ENCODE assay signal across 19 mouse cellular contexts in the genomic region with DNA sequence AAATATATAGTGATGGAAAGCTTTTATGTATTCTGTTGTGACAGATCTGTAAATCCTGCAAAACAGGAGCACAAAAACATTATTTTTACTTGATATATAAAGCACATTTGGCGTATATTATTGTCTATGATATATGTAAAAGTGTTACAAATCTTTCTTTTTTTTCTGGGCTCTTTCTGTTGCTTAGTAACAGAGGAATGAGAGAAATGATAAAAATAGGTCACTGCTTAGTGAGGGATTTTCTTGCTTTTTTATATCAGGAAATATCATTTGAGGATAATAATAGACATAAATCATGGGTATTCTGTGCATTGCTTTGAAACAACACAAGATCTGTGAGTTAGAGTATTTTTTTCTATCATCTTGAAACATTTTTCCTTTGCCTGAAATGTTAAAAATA.
A peak's percentile ranks its signal among the peaks of the same experiment; 100 is the strongest.
DNase-seq lines count a peak whose midpoint lies in the region; ATAC-seq and TF ChIP-seq lines count a peak whose summit lies in the region.
"Had no signal": no experiment of that assay in that cellular context is flagged by ENCODE, and none has a peak within 500 bp of the region (broad histone marks: within the 10 kb centered on the region; RNA-seq: fewer than 3 reads in every experiment).

No protein-coding gene starts in this region.

- no peaks in the 10 kb centered on the region for H3K4me1 ChIP-seq in forebrain, postnatal 0 days (ENCODE audit: insufficient read depth)
- H3K4me1 ChIP-seq in forebrain, embryonic 13.5 days: no peaks in the 10 kb centered on the region
- H3K4me1 ChIP-seq in midbrain, postnatal 0 days (ENCODE audit: insufficient read depth, low read length): no peaks in the 10 kb centered on the region
- H3K4me1 ChIP-seq in midbrain, embryonic 13.5 days (replicated peaks): no peaks in the 10 kb centered on the region
- H3K4me1 ChIP-seq: embryonic facial prominence, embryonic 13.5 days; heart, embryonic 12.5 days; hindbrain, embryonic 10.5 days; intestine, embryonic 15.5 days had no signal

- H3K4me3 ChIP-seq in forebrain, postnatal 0 days (ENCODE audit: low read depth, low read length): no peak overlapping the region
- H3K4me3 ChIP-seq in forebrain, embryonic 13.5 days: no peak overlapping the region
- no peak overlapping the region for H3K4me3 ChIP-seq in layer of hippocampus, adult 2 months
- H3K4me3 ChIP-seq in midbrain, postnatal 0 days (ENCODE audit: low read depth, low read length): no peak overlapping the region
- H3K4me3 ChIP-seq in midbrain, embryonic 13.5 days (replicated peaks): no peak overlapping the region
- H3K4me3 ChIP-seq: embryonic facial prominence, embryonic 13.5 days; gastrocnemius, adult 2 months; heart, embryonic 12.5 days; hindbrain, embryonic 10.5 days; intestine, embryonic 15.5 days had no signal

- H3K4me2 ChIP-seq in forebrain, postnatal 0 days (ENCODE audit: low read depth): no peak overlapping the region
- no peak overlapping the region for H3K4me2 ChIP-seq in forebrain, embryonic 13.5 days
- H3K4me2 ChIP-seq in midbrain, postnatal 0 days (ENCODE audit: low read depth, low read length, poor library complexity, severe bottlenecking): no peak overlapping the region
- H3K4me2 ChIP-seq in midbrain, embryonic 13.5 days (replicated peaks): no peak overlapping the region
- H3K4me2 ChIP-seq: embryonic facial prominence, embryonic 13.5 days; heart, embryonic 12.5 days; intestine, embryonic 15.5 days had no signal

- peak; percentile 25 for DNase-seq in forebrain, postnatal 0 days
- no peak for DNase-seq in layer of hippocampus, adult 2 months (ENCODE audit: low spot score in 2 of 2)
- no peak for DNase-seq in layer of hippocampus, postnatal 14 days (ENCODE audit: low spot score in 2 of 2)
- DNase-seq in midbrain, postnatal 0 days (ENCODE audit: low spot score): peak; percentile 34
- DNase-seq in telencephalon, adult 2 months (ENCODE audit: low read depth, low spot score): peak; percentile 51
- DNase-seq in retina, postnatal 1 day: no peak
- DNase-seq: adrenal gland, adult 8-10 months; adrenal gland, postnatal 36 days; cerebellum, adult 18-20 months; cerebellum, adult 9-11 months; cerebellum, postnatal 36 days; gastrocnemius, adult 2 months; gastrocnemius, postnatal 25 days had no signal

- peak; percentile 87 for ATAC-seq in forebrain, postnatal 0 days
- no peak for ATAC-seq in forebrain, embryonic 13.5 days
- ATAC-seq in midbrain, postnatal 0 days (ENCODE audit: low FRiP score): no peak
- ATAC-seq in midbrain, embryonic 13.5 days: no peak
- ATAC-seq: intestine, embryonic 15.5 days had no signal

- H3K27me3 ChIP-seq in forebrain, postnatal 0 days (ENCODE audit: insufficient read depth, low read length): no peaks in the 10 kb centered on the region
- no peaks in the 10 kb centered on the region for H3K27me3 ChIP-seq in forebrain, embryonic 13.5 days
- no peaks in the 10 kb centered on the region for H3K27me3 ChIP-seq in midbrain, postnatal 0 days (ENCODE audit: insufficient read depth, low read length)
- H3K27me3 ChIP-seq in midbrain, embryonic 13.5 days: no peaks in the 10 kb centered on the region
- H3K27me3 ChIP-seq: embryonic facial prominence, embryonic 13.5 days; heart, embryonic 12.5 days; intestine, embryonic 15.5 days had no signal

- 0 out of 2 replicates have a peak overlapping the region, but pooled peaks have one; percentile 35 for H3K27ac ChIP-seq in forebrain, postnatal 0 days (ENCODE audit: low read depth, low read length)
- no peak overlapping the region for H3K27ac ChIP-seq in forebrain, embryonic 13.5 days
- H3K27ac ChIP-seq in layer of hippocampus, adult 2 months: 0 out of 2 replicates have a peak overlapping the region, but pooled peaks have one; percentile 37
- no peak overlapping the region for H3K27ac ChIP-seq in midbrain, postnatal 0 days (ENCODE audit: low read depth, low read length)
- H3K27ac ChIP-seq in midbrain, embryonic 13.5 days: no peak overlapping the region
- H3K27ac ChIP-seq: embryonic facial prominence, embryonic 13.5 days; gastrocnemius, adult 2 months; hindbrain, embryonic 10.5 days; intestine, embryonic 15.5 days had no signal

- H3K9me3 ChIP-seq in forebrain, postnatal 0 days (ENCODE audit: low read length): no peaks in the 10 kb centered on the region
- no peaks in the 10 kb centered on the region for H3K9me3 ChIP-seq in forebrain, embryonic 13.5 days (replicated peaks)
- H3K9me3 ChIP-seq in midbrain, postnatal 0 days (ENCODE audit: low read length): no peaks in the 10 kb centered on the region
- no peaks in the 10 kb centered on the region for H3K9me3 ChIP-seq in midbrain, embryonic 13.5 days
- H3K9me3 ChIP-seq: embryonic facial prominence, embryonic 13.5 days; heart, embryonic 12.5 days; hindbrain, embryonic 10.5 days; intestine, embryonic 15.5 days had no signal

- no peak for TF ChIP-seq CTCF in forebrain, postnatal 0 days (IDR thresholded peaks at IDR 0.05; ENCODE audit: low read depth)
- no peak for TF ChIP-seq CTCF in layer of hippocampus, adult 2 months (conservative IDR thresholded peaks at IDR 0.05)
- no peak for TF ChIP-seq CTCF in midbrain, postnatal 0 days (IDR thresholded peaks at IDR 0.05)

- no peaks in the 10 kb centered on the region for H3K36me3 ChIP-seq in forebrain, postnatal 0 days (ENCODE audit: insufficient read depth)
- H3K36me3 ChIP-seq in forebrain, embryonic 13.5 days (ENCODE audit: poor library complexity, severe bottlenecking): no peaks in the 10 kb centered on the region
- no peaks in the 10 kb centered on the region for H3K36me3 ChIP-seq in midbrain, postnatal 0 days (ENCODE audit: insufficient read depth, low read length)
- no peaks in the 10 kb centered on the region for H3K36me3 ChIP-seq in midbrain, embryonic 13.5 days
- H3K36me3 ChIP-seq: embryonic facial prominence, embryonic 13.5 days; heart, embryonic 12.5 days; hindbrain, embryonic 10.5 days; intestine, embryonic 15.5 days had no signal

- no peak overlapping the region for H3K9ac ChIP-seq in forebrain, postnatal 0 days
- H3K9ac ChIP-seq in forebrain, embryonic 13.5 days: no peak overlapping the region
- no peak overlapping the region for H3K9ac ChIP-seq in midbrain, postnatal 0 days (replicated peaks; ENCODE audit: low read length, poor library complexity, severe bottlenecking)
- no peak overlapping the region for H3K9ac ChIP-seq in midbrain, embryonic 13.5 days (replicated peaks)
- H3K9ac ChIP-seq: embryonic facial prominence, embryonic 13.5 days; heart, embryonic 12.5 days; intestine, embryonic 15.5 days had no signal

- 46% methylated on average over 1 of the region's 1 CpGs for WGBS in forebrain, postnatal 0 days
- 85% methylated on average over 1 of the region's 1 CpGs for WGBS in forebrain, embryonic 13.5 days
- WGBS in midbrain, postnatal 0 days: 54% methylated on average over 1 of the region's 1 CpGs
- 95% methylated on average over 1 of the region's 1 CpGs for WGBS in midbrain, embryonic 13.5 days

Comparison
In these comparisons a context has a peak if more than half of its experiments do, and no peak if none do; other contexts are left out.
1. H3K27ac ChIP-seq: peak in forebrain, postnatal 0 days (single experiment) and layer of hippocampus, adult 2 months (single experiment); none in forebrain, embryonic 13.5 days (single experiment), midbrain, postnatal 0 days (single experiment) and midbrain, embryonic 13.5 days (single experiment).
2. DNase-seq: peak in forebrain, postnatal 0 days (single experiment), midbrain, postnatal 0 days (single experiment) and telencephalon, adult 2 months (single experiment); none in layer of hippocampus, adult 2 months (0 of 2), layer of hippocampus, postnatal 14 days (0 of 2) and retina, postnatal 1 day (single experiment).